Mouse (Mus musculus) thymus, postnatal 36 days (tissue): Measurements from ENCODE around the gene Ankdd1a.

Experiments used
- DNase-seq, 2 experiments: peaks; one replicate each; pipeline ENCODE4 v3.0.0; 2022; ENCODE audit warnings: mixed read lengths in 2 of 2

Gene Ankdd1a

DNA sequence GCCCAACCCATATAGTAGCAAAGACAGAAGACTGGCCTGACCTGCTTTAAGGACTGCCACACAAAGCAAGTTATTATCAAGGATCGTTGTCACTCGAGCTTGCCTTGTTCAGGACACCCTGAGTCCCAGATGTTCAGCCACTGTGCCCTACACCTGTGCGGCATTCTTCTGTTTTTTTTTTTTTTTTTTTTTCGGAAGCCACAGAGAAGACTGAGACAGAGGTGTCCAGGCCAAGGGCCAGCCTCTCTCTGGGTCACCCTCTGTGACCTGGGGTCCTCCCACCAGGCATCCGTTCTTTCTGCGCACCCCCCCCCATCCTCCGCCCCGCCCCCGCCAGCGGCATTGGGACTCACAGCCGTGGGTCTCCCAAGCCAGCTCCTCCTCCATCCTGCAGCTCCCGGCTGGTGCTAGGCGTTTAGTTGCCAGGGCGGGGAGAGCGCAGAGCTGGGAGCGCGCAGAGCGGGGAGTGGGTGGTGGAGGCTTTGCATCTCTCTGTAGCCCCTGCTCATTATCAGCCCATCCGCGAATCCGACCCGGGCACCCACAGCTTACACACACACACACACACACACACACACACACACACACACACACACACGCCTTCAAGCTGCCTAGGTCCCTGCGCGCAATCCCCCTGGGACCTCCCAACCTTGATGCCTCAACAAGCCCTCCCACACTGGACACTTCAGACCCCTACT, at the start of gene Ankdd1a:
Gene Ankdd1a (minus strand): TSS at position 387 of the 698 bp plus-strand sequence.
- DNase-seq: no peak

GRCm38 (mm10) chr9:65569491-65569971, 49.5 kb upstream of the Ankdd1a start:
- no peak for DNase-seq

- no peak for DNase-seq
Measured at GRCm38 (mm10) chr9:65568787-65569186, 48.8 kb upstream of the Ankdd1a start.

GRCm38 (mm10) chr9:65564698-65565097, 44.7 kb upstream of the Ankdd1a start:
- DNase-seq: no peak

- DNase-seq: no peak
Measured at GRCm38 (mm10) chr9:65563073-65563472, 43.1 kb upstream of the Ankdd1a start.

DNA sequence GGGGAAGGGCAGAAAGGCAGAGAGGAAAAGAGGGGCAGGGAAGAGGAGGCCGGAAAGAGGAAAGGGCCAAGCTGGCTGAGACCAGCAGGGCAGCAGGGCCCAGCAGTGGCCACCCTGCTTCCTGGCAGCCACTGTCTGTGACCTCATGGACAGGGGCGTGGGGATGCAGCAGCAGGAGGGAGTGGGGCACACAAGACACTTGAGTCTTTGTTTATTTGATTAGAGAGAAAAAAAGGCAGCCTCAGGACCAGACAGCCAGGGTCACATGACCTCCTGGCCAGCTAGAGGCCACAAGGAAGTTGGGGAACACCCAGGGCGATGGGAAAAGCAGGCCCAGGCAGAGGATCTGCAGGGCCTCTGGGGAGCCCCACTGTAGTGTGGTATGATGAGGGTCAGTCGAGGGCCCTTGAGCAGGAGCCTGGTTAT, 42.1 kb upstream of the Ankdd1a start:
- no peak for DNase-seq

DNA sequence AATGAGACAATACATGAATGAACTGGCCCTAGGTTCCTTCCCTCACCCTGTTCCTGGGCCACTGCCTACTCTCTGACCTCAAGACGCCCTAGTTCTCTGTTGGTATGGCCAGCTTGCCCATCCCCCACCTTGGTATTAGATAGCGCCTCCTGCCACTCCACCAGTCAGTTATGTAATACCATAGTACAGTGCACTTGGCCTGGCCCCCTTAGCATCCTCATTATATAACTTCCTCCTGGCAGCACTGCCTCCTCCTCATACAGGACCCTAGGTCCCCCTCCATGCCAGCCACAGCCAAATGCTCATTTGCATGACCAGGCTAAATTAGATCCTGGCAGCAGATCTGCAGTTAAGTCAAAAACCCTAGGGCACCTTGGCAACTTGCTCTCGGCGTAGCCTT, 41.0 kb upstream of the Ankdd1a start:
- no peak for DNase-seq

DNA sequence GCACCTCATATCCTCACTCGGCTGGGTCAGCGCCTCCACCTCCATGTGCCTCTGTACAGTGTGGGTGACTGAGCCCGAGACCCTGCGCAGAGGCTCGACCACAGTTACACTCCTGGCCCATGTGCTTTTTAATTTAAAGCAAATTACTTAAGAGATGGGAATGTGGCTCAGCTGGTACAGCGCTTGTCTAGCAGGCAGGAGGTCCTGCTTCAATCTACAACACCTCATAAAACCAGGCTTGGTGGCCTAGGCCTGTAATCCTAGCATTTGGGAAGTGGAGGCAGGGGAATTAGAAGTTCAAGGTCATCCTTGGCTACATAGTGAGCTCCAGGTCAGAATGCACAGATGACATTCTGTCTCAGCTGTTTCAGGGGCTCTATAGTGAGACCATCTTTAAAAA, 38.8 kb upstream of the Ankdd1a start:
- no peak for DNase-seq

DNA sequence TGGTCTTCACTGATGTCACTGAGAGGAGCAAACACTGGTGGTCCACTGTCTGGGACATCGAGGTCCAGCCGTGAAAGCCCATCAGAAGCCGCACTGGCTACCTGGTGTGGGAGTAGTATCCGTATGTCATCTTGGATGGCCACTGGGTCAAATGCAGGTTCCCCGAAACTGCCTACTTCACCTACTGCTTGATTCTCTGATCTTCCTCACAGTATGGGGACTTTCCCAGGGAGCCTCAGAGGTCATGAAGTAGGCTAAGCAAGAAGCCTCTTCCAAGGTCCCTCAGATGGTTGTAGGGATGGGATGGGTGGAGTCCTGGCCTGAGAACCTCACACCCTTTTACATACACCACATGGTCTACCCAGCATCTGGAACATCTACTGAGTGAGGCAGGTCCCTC, 37.0 kb upstream of the Ankdd1a start:
- no peak for DNase-seq

DNA sequence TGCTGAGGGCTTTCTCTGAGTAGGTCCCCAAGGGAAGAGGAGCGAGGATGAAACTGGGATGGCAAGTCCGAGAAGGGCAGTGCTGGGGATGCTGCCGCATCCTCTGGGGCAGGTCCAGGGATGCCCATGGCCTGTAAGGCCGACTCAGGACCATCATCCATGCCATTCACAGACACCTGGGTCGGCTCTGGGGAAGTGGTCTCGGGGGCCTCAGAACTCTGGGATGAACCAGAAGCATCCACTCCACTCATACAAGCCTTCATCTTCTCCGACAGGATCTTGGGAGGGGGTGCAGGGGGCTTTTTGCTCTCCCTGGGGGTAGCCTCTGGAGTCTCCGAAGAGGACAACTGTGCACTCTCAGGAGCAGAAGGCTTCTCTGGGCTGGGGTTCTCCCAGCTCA, 36.4 kb upstream of the Ankdd1a start:
- DNase-seq: no peak

- no peak for DNase-seq
Measured at GRCm38 (mm10) chr9:65555621-65556020, 35.6 kb upstream of the Ankdd1a start.

DNA sequence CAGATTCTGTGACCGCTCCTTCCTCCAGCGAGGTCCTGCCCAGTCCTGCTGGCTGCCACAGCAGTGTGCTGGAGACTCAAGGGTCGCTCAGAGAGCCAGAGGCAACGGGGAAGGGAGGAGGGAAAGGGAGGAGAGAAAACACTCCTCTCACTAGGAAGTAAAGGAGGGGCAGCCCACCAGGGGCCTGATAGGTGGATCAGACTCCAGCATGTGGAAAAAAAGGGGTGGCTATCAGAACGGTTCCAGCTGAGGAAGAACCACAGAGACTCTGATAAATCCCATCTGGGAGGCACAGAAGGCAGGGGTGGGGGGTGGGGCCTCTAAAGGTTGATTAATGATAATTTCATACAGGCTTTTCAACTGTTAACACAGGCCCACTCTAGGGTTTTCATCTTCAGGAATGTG, 35.0 kb upstream of the Ankdd1a start:
- DNase-seq: no peak

GRCm38 (mm10) chr9:65552711-65553110, 32.7 kb upstream of the Ankdd1a start:
- no peak for DNase-seq

DNA sequence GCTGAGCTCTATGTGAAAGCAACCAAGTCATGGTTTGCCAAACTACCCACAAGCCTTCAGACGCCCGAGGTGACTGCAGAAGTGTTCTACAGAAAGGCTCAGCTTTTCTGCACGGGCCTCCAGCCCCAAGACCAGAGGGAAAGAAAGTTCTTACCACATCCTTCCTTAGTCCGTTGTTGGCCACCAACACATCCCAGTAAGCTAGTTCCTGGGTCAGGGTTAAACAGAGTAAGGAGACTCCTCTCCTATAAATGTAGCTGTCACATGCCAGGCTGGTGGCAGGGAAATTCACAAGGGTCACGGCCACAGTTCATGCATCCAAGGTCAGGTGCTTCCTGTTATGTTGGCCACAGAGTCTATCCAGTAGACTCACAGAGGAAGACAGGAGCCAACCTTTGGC, 32.1 kb upstream of the Ankdd1a start:
- peak; percentile 37 to 52 for DNase-seq

- peak; percentile 82 to 89 for DNase-seq
Measured at GRCm38 (mm10) chr9:65551035-65551434, 31.0 kb upstream of the Ankdd1a start.

GRCm38 (mm10) chr9:65550079-65550831, 30.3 kb upstream of the Ankdd1a start:
- no peak for DNase-seq

GRCm38 (mm10) chr9:65549643-65550042, 29.6 kb upstream of the Ankdd1a start:
- DNase-seq: no peak

DNA sequence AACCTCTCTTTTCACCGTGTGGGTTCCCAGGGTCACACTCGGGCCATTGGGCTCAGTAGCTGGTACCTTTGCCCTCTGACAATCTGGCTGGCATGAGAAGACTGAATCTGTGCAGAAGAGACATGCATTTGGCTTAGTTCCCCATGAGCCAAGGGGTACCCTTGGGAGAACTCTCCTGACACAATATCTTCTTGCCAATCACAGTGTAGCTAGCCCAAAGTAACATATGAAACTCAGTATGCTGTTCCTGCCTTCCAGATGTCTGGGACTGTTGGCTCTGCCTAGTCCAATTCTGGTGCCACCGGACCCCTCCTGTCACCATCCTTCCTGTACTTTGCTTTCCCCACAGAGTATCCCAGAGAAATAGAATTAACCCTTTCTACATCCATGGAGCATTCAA, 29.1 kb upstream of the Ankdd1a start:
- no peak for DNase-seq

DNA sequence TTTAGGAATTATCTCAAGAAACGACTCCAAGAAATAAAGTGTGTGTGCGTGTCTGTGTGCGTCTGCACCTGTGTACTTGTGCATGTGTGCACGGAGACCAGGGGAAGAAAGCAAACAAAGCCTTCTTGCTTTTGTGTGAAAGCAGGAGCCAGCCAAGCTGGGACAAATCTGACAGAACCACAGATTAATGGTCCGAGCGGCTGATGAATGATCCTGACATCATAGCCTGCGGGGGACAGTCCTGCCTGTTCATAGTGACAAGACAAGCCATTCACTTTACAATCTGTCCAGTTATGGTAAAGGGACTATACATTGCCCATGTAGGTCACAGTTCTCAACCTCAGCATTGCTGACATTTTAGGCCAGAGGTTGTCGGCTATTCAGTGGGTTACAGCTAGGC, 28.3 kb upstream of the Ankdd1a start:
- DNase-seq: no peak

DNA sequence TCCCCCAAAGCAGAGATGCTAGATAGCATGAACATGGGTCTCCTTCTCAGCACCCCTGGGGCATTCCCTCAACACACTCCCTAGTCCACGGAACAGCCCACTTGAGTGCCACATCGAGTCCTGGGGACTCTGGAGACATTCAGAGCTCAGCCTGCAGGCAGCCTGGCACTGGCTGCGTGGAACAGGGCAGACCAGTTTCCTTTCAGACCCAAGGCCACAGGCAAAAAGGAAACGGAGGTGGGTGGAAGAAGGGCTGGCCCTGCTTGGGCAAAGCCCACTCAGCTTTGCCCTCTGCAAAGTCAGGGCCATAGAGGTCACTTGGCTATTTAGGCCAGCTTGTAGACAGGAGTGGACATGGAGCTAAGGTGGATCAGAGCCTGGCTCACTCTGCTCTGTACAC, 27.9 kb upstream of the Ankdd1a start:
- DNase-seq: no peak

DNA sequence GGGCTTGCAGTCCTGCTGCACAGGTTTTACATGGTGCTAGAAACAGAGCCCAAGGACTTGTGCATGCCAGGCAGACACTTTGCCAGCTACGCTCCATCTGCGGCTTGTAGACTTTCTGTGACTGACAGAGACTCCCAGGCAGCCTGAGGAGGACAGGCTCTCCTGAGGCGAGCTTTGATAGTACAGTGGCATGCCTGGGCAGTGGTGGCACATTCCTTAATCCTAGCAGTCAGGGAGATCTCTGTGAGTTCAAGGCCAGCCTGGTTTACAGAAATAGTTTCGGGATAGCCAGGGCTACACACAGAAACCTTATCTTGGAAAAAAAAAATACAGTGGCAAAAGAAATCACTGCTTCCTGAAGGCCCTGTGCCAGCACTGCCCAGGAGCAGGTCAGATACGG, 27.1 kb upstream of the Ankdd1a start:
- DNase-seq: no peak

- no peak for DNase-seq
Measured at GRCm38 (mm10) chr9:65546413-65546695, 26.4 kb upstream of the Ankdd1a start.

DNA sequence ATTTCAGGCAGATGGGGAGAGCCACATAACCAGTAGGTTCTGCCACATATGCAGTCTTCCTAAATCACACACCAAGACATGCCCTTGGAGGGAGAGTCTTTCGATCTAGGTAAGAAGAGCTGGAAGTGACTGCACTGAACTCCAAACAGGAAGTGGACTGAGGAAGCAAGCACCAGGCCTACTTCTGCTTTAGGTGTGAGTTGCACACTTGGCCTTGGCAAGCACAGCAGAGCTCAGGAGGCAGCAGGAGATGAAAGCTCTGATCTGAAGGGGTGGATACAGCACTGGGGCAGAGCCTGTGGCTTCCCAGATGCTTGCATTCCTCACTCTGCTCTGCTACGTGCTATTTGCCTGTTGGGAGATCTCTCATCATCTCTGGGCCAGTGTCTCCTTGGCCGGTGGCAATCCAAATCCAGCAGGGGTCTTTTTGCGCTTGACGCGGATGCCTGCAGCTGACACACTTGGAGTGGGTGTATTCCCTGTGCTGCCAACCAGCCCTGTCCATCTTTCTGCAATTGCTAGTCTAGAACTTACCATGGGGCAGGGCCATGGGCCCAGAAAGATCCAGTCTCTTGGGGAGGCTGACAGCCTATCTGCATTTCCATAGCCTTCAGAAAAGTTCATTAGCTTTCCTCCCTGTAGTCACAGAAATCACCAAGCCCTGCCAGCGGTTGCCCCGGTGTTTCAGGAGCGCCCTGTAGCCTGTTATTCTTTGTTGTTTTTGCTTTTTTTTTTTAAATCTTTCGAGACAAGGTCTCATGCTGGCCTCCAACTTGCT, 25.8 kb upstream of the Ankdd1a start:
- DNase-seq: no peak

GRCm38 (mm10) chr9:65542111-65542524, 22.1 kb upstream of the Ankdd1a start:
- no peak for DNase-seq
